ENCODE assay signal across 23 mouse cellular contexts in the genomic region with DNA sequence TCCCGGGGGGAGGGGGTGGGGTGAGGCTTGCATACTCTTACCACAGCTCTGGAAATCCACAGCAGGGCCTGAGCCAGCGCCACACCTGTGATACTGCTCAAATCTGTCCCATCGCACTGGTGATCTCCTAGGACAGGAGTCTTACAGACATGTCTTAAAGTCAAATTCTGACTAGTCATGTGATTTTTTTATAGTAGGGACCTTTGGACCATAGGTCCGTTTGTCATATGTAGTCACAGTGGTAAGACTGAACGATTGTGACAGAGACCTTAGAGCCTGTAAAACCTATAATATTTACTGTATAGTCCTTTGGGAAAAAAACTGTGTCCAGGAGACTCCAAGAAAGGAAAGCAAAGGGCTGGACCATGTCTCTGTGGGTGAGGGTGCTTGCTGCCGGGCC.
"Had no signal": no experiment of that assay in that cellular context is flagged by ENCODE, and none has a peak within 500 bp of the region (broad histone marks: within the 10 kb centered on the region; RNA-seq: fewer than 3 reads in every experiment).

No protein-coding gene starts in this region.

- H3K4me3 ChIP-seq: megakaryocyte, embryonic 14.5 days had no signal

- DNase-seq: kidney, adult 11 months; kidney, adult 8-10 months; kidney, postnatal 10 days; kidney, postnatal 36 days; left cerebral cortex, postnatal 4 days; lung, adult 18-20 months; lung, postnatal 10 days; lung, postnatal 36 days; right cerebral cortex, adult 18-20 months; right cerebral cortex, postnatal 14 days; right cerebral cortex, postnatal 4 days; spleen, adult 18-20 months; thymus, adult 18-20 months; thymus, postnatal 36 days had no signal

- H3K27me3 ChIP-seq: limb, embryonic 15.5 days; neural tube, embryonic 12.5 days; neural tube, embryonic 15.5 days had no signal

- H3K27ac ChIP-seq: kidney, embryonic 15.5 days; limb, embryonic 12.5 days; limb, embryonic 15.5 days; lung, embryonic 15.5 days; midbrain, embryonic 13.5 days; neural tube, embryonic 12.5 days; neural tube, embryonic 15.5 days had no signal

- H3K9me3 ChIP-seq: kidney, embryonic 15.5 days; limb, embryonic 12.5 days; limb, embryonic 15.5 days; lung, embryonic 15.5 days; midbrain, embryonic 10.5 days; midbrain, embryonic 13.5 days; neural tube, embryonic 12.5 days; neural tube, embryonic 15.5 days had no signal

- H3K9ac ChIP-seq: limb, embryonic 15.5 days; lung, embryonic 15.5 days; neural tube, embryonic 15.5 days had no signal
